Mouse (Mus musculus) E14TG2a.4 (cell line): Measurements from ENCODE around the gene Depp1.

Source experiments
- CTCF ChIP-seq: conservative IDR thresholded peaks from 2 replicates; pipeline ENCODE4 v1.5.1; 2014; ENCODE audit warnings: low read length
- POU5F1 ChIP-seq: IDR thresholded peaks from 2 replicates; pipeline ENCODE4 v1.6.1; 2014; ENCODE audit warnings: low read length, borderline replicate concordance

GRCm38 (mm10) chr6:116628095-116628494 is 22.3 kb upstream of the Depp1 start:
- no peak for TF ChIP-seq CTCF
- TF ChIP-seq POU5F1, result no peak
